Mouse (Mus musculus) heart, adult 2 months (tissue): ENCODE data around the gene Bmp7.

Source experiments
- CTCF ChIP-seq: fragments of 200-600 bp; IDR thresholded peaks from 2 replicates; pipeline ENCODE4 v1.8.1; 2022; ENCODE audit warnings: antibody characterized with exemption, mild to moderate bottlenecking, moderate library complexity
- POLR2A ChIP-seq: fragments of 200-500 bp; IDR thresholded peaks from 2 replicates; pipeline ENCODE4 v1.6.1; 2011; ENCODE audit warnings: mild to moderate bottlenecking, low read depth, low read length, control low read depth; ENCODE audit not compliant: insufficient read depth

GRCm38 (mm10) chr2:172923198-172923597 is 16.9 kb downstream of the Bmp7 start:
- no peak for TF ChIP-seq POLR2A
- TF ChIP-seq CTCF = no peak
